Mouse (Mus musculus) heart, postnatal 0 days (tissue): ENCODE measurements around the gene Slc4a2. TPM values are rescaled to one million over a fixed set of nuclear protein-coding genes. Genes with fewer than 3 reads are reported as not detected.
A peak's percentile ranks its signal among the peaks of the same experiment; 100 is the strongest.

ENCODE experiments used
- ATAC-seq: fragments of 200-750 bp; cut with Nextera tagmentation; 2 replicates; pipeline ENCODE4 v1.8.0; 2017; ENCODE audit warnings: low read depth, moderate number of reproducible peaks, moderate library complexity; ENCODE audit not compliant: insufficient read depth
- DNase-seq: peaks from one replicate; pipeline ENCODE4 v3.0.0-alpha.2; 2016; ENCODE audit warnings: low spot score
- H3K27ac ChIP-seq: fragments of 300-500 bp; sonication (generic); 2 replicates; pipeline ENCODE4 v1.5.1; 2014; ENCODE audit warnings: low read depth, mild to moderate bottlenecking
- H3K27me3 ChIP-seq: fragments of 300-500 bp; sonication (generic); 2 replicates; pipeline ENCODE4 v1.6.1; 2014; ENCODE audit warnings: low read length, mixed read lengths; ENCODE audit not compliant: control insufficient read depth, insufficient read depth
- H3K36me3 ChIP-seq: fragments of 300-500 bp; sonication (generic); replicated peaks from 2 replicates; pipeline ENCODE4 v1.6.1; 2014; ENCODE audit warnings: low read length, mixed read lengths; ENCODE audit not compliant: control insufficient read depth, insufficient read depth
- H3K4me1 ChIP-seq: fragments of 300-500 bp; sonication (generic); 2 replicates; pipeline ENCODE4 v1.6.1; 2014; ENCODE audit warnings: antibody characterized with exemption; ENCODE audit not compliant: control insufficient read depth, insufficient read depth
- H3K4me2 ChIP-seq: fragments of 300-500 bp; sonication (generic); 2 replicates; pipeline ENCODE4 v1.6.1; 2014; ENCODE audit warnings: low read depth, mild to moderate bottlenecking, low read length, moderate library complexity
- H3K4me3 ChIP-seq: fragments of 300-500 bp; sonication (generic); 2 replicates; pipeline ENCODE4 v1.5.1; 2014; ENCODE audit warnings: low read depth, low read length
- H3K9ac ChIP-seq: fragments of 300-500 bp; sonication (generic); replicated peaks from 2 replicates; pipeline ENCODE4 v1.6.1; 2014; ENCODE audit warnings: low read depth, low read length, mixed read lengths
- H3K9me3 ChIP-seq: fragments of 300-500 bp; sonication (generic); replicated peaks from 2 replicates; pipeline ENCODE4 v1.6.1; 2016; ENCODE audit warnings: low read length; ENCODE audit not compliant: control insufficient read depth
- CTCF ChIP-seq: IDR thresholded peaks from 2 replicates; pipeline ENCODE4 v1.5.1; 2016; ENCODE audit warnings: antibody characterized with exemption, control low read depth, low read depth
- EP300 ChIP-seq: IDR thresholded peaks from 2 replicates; pipeline ENCODE4 v1.6.1; 2016; ENCODE audit warnings: antibody characterized with exemption, low read depth
- WGBS: fragments of 180-500 bp; shearing (Covaris S2); extraction: QIAGEN DNeasy Blood & Tissue Kit; methylation state at CpG from one replicate; pipeline ENCODE4 v1.1.7; 2014; 5-methylcytosine and 5-hydroxymethylcytosine counted together
- polyA plus RNA-seq: library from polyadenylated mRNA; unstranded; fragments of >200 nt; fragmentation: Nextera tagmentation; extraction: Ambion mirVana; gene quantifications from 2 replicates; pipeline ENCODE4 v1.2.1, GENCODE M21; 2015
- total RNA-seq: library from RNA; depleted of rRNA; stranded (reverse); fragments of >200 nt; gene quantifications from 2 replicates; pipeline ENCODE4 v1.2.3, GENCODE M21; 2014; ENCODE audit warnings: low replicate concordance

Slc4a2 gene
- total and polyA plus RNA-seq, 2 experiments from 2014 or later: 20.8 to 110 TPM

DNA sequence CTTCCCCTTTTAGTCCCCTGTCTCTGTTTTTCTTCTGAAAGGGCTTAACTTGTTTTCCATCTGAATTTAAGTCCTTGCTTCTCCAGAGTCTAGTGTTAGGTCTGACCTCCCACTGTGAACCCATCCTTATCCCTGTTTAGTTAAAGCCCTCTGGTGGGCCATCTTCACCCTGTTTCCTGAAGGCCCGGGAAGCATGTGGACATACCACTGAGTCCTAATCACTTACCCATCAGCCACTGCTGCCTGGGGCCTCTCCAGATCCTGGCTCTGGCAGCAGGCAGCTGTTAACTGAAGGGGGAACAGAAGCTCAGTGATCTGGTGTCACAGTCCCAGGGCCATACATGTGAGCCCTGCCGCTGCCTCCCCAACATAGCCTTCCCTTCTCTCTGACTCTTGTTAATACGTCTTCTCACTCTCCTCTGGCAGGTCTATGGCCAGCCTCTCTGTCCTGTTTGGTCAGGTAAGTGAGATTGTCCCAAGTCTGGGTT is 18.2 kb upstream of the Slc4a2 start:
- no peak overlapping the region for H3K27ac ChIP-seq
- H3K27me3 ChIP-seq: no peaks in the 10 kb centered on the region
- no peak for DNase-seq
- no peak overlapping the region for H3K4me3 ChIP-seq
- H3K36me3 ChIP-seq: peaks cover 54% of the 10 kb centered on the region
- no peaks in the 10 kb centered on the region for H3K9me3 ChIP-seq
- H3K4me2 ChIP-seq: no peak overlapping the region
- no peak for TF ChIP-seq CTCF
- no peak for TF ChIP-seq EP300
- WGBS: 52% methylated on average over 3 of the region's 3 CpGs
- H3K9ac ChIP-seq: no peak overlapping the region
- H3K4me1 ChIP-seq: no peaks in the 10 kb centered on the region
- ATAC-seq: no peak

- ATAC-seq (peak; percentile 40; the same call in 1 of the 2 replicates), DNase-seq (peak; percentile 27)
- 78% methylated on average over 13 of the region's 13 CpGs for WGBS
These were observed 15.0 kb upstream of the Slc4a2 start for GRCm38 (mm10) chr5:24408651-24409050.

DNA sequence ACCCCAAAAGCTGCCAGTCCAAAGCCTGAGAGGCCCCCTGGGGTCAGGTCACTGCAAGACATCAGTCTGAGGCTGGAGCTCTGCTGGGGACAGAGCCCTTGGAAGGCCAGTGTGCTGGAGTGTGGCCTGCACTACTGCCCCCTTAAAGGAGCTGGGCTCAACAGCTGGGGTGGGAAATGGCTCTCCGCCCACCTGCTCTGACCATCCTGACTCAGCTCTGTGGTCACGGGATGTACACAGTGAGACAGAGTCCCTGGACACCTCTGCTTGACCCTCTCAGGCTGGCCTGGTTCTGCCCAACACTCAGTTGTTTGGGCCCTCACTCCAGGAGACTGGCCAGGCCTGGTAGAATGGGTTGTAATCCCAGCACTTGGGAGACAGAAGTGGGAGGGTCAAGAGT is 14.2 kb upstream of the Slc4a2 start:
- DNase-seq (no peak), ATAC-seq (0 out of 2 replicates have a peak, but pooled peaks have one; percentile 11)
- peaks cover 23% of the 10 kb centered on the region for H3K36me3 ChIP-seq
- WGBS: 78% methylated on average over 2 of the region's 2 CpGs
- H3K9ac ChIP-seq: no peak overlapping the region
- H3K27me3 ChIP-seq: no peaks in the 10 kb centered on the region
- H3K27ac ChIP-seq: no peak overlapping the region
- no peaks in the 10 kb centered on the region for H3K4me1 ChIP-seq
- no peaks in the 10 kb centered on the region for H3K9me3 ChIP-seq
- no peak overlapping the region for H3K4me2 ChIP-seq
- H3K4me3 ChIP-seq: no peak overlapping the region
- TF ChIP-seq EP300: no peak
- no peak for TF ChIP-seq CTCF

More at GRCm38 (mm10) chr5:24408651-24409050, 15.0 kb upstream of the Slc4a2 start:
- Histone ChIP-seq H3K4me2 (no peak overlapping the region), H3K27ac (no peak overlapping the region), H3K9me3 (no peaks in the 10 kb centered on the region), H3K9ac (no peak overlapping the region), H3K4me1 (no peaks in the 10 kb centered on the region), H3K4me3 (no peak overlapping the region), H3K27me3 (no peaks in the 10 kb centered on the region), H3K36me3 (peaks cover 31% of the 10 kb centered on the region)
- TF ChIP-seq CTCF (no peak), EP300 (no peak)

- no peak overlapping the region for H3K4me3 ChIP-seq
- WGBS: 70% methylated on average over 2 of the region's 2 CpGs
- no peak for DNase-seq
- no peaks in the 10 kb centered on the region for H3K9me3 ChIP-seq
- ATAC-seq: no peak
- TF ChIP-seq EP300 (no peak), CTCF (no peak)
- H3K27ac ChIP-seq: no peak overlapping the region
- H3K4me1 ChIP-seq: 0 out of 2 replicates have a peak, but pooled peaks cover 3% of the 10 kb centered on the region
- H3K4me2 ChIP-seq: no peak overlapping the region
- H3K27me3 ChIP-seq: no peaks in the 10 kb centered on the region
- 0 out of 2 replicates have a peak, but pooled peaks cover 5% of the 10 kb centered on the region for H3K36me3 ChIP-seq
- no peak overlapping the region for H3K9ac ChIP-seq
These were observed 11.6 kb upstream of the Slc4a2 start for GRCm38 (mm10) chr5:24412063-24412462.

DNA sequence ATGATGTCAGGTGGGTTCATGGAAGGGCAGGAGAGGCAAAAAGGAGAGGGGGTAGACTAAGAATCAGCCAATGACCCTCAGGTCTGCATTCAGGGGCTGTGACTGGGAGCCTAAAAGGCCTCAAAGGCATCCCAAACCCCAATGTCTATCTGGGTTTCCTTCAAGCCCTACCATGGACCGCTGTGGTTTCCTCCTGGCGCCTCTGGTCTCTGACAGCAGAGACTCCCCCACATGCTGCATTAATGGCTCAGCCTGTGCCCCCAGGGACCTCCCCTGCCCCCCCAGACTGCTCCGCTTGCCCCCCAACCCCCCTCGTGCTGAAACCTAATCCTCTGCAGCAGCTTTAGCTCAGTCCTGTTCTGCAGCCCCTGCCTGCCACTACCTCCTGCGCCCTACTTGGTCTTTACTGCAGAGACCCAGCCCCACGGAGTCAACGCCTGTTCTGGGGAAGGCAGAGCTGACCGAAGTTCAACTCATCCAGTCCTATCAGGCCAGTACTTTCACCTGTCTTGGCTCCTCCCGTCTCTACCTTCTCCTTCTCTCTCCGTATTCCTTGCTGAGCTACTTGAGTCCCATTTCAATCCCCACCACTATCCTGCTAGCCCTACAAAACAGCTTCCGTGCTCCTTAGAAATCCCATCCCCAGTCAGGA is 10.5 kb upstream of the Slc4a2 start, which contains the start of gene Asic3:
Gene Asic3 (plus strand): TSS at position 351 of the 652 bp plus-strand sequence.
- no peaks in the 10 kb centered on the region for H3K9me3 ChIP-seq
- H3K4me2 ChIP-seq: no peak within 1 kb of the TSS
- H3K4me1 ChIP-seq: 0 out of 2 replicates have a peak, but pooled peaks cover 3% of the 10 kb centered on the region
- H3K36me3 ChIP-seq: no peaks in the 10 kb centered on the region
- no peak for DNase-seq
- H3K9ac ChIP-seq: no peak within 1 kb of the TSS
- no peak within 1 kb of the TSS for H3K4me3 ChIP-seq
- no peak within 1 kb of the TSS for H3K27ac ChIP-seq
- no peaks in the 10 kb centered on the region for H3K27me3 ChIP-seq
- WGBS: 29% methylated on average over 11 of the region's 11 CpGs
- no peak for ATAC-seq
- TF ChIP-seq EP300: no peak
- no peak for TF ChIP-seq CTCF

GRCm38 (mm10) chr5:24413938-24414337 is 9.7 kb upstream of the Slc4a2 start:
- Histone ChIP-seq H3K4me3 (no peak overlapping the region), H3K27ac (no peak overlapping the region), H3K4me1 (0 out of 2 replicates have a peak, but pooled peaks cover 3% of the 10 kb centered on the region), H3K27me3 (no peaks in the 10 kb centered on the region), H3K4me2 (no peak overlapping the region), H3K36me3 (0 out of 2 replicates have a peak, but pooled peaks cover 6% of the 10 kb centered on the region), H3K9me3 (no peaks in the 10 kb centered on the region), H3K9ac (no peak overlapping the region)
- TF ChIP-seq CTCF: no peak
- DNase-seq (no peak), ATAC-seq (no peak)
- 77% methylated on average over 13 of the region's 13 CpGs for WGBS
